Mouse (Mus musculus): Measurements from ENCODE around the gene Anp32e. TPM values are rescaled to one million over a fixed set of nuclear protein-coding genes. Genes with fewer than 3 reads are reported as not detected.
"Not testable (repeated sequence)": the region's sequence is repeated elsewhere in the genome, so short reads cannot be mapped to it uniquely, and the experiment has no call there.

The Anp32e gene
- polyA plus RNA-seq, 1 experiment: 36.6 TPM

- Histone ChIP-seq H3K27me3 (ENCODE audit: control insufficient read depth) (peaks cover 25% of the 10 kb centered on the region), H3K4me1 (ENCODE audit: control insufficient read depth) (peaks cover 40% of the 10 kb centered on the region), H3K4me3 (replicated peaks) (no peak overlapping the region), H3K9me3 (ENCODE audit: control insufficient read depth, low read length) (no peaks in the 10 kb centered on the region), H3K36me3 (ENCODE audit: control insufficient read depth) (peaks cover 8% of the 10 kb centered on the region)
- TF ChIP-seq GATA1 (IDR thresholded peaks at IDR 0.05; ENCODE audit: low read length) (no peak), TAL1 (IDR thresholded peaks at IDR 0.05; ENCODE audit: low read length) (no peak)
Measured at GRCm38 (mm10) chr3:95892066-95893052, 36.7 kb upstream of the Anp32e start.

GRCm38 (mm10) chr3:95893126-95893525 is 35.9 kb upstream of the Anp32e start:
- Histone ChIP-seq H3K4me3 (replicated peaks) (peak overlapping the region; percentile 66), H3K27me3 (ENCODE audit: control insufficient read depth) (peaks cover 20% of the 10 kb centered on the region), H3K4me1 (ENCODE audit: control insufficient read depth) (peaks cover 40% of the 10 kb centered on the region), H3K36me3 (ENCODE audit: control insufficient read depth) (peaks cover 13% of the 10 kb centered on the region), H3K9me3 (ENCODE audit: control insufficient read depth, low read length) (no peaks in the 10 kb centered on the region)
- TF ChIP-seq GATA1 (IDR thresholded peaks at IDR 0.05; ENCODE audit: low read length) (no peak), TAL1 (IDR thresholded peaks at IDR 0.05; ENCODE audit: low read length) (no peak)

DNA sequence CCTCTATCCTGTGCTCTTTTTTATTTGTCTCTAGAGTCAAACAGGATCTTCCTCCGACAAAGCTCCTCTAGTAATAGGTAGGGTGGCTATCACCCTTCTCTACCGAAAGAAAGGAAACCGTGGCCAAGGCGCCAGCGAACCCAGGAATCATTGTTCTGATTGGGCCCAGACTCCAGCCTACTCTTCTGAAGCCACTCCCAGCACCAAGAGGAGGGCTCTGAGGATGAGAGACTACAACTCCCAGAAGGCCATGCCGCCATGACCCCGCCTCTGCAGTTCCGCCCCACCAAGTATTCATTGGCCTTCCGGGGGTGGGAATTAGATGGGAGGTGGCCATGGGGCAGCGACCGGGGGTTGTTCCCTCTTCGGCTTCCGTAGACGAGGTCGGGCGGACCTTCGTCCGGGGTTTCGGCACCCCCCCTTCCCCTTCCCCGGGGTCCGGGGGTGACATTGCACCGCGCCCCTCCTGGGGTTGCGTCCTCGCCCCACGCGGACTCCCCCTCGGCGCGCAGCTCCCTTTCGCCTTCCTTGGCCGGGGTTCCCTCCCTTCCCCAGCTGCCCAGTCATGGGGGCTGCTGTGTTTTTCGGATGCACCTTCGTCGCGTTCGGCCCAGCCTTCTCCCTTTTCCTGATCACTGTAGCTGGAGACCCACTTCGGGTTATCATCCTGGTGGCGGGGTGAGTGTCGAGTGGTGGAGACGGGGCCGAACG is 35.3 kb upstream of the Anp32e start, which contains the start of gene Aph1a:
Gene Aph1a, plus strand, starts transcription at position 364 of the 711 bp plus-strand sequence.
- H3K9me3 ChIP-seq (ENCODE audit: control insufficient read depth, low read length): not testable (repeated sequence)
- H3K4me3 ChIP-seq (replicated peaks): peak within 1 kb of the TSS; percentile 72
- peaks cover 40% of the 10 kb centered on the region for H3K4me1 ChIP-seq (ENCODE audit: control insufficient read depth)
- H3K27me3 ChIP-seq (ENCODE audit: control insufficient read depth): peaks cover 20% of the 10 kb centered on the region
- H3K36me3 ChIP-seq (ENCODE audit: control insufficient read depth): peaks cover 13% of the 10 kb centered on the region

- peaks cover 20% of the 10 kb centered on the region for H3K27me3 ChIP-seq (ENCODE audit: control insufficient read depth)
Measured at GRCm38 (mm10) chr3:95894317-95895160, 34.5 kb upstream of the Anp32e start.

GRCm38 (mm10) chr3:95895501-95895900 is 33.5 kb upstream of the Anp32e start:
- H3K27me3 ChIP-seq (ENCODE audit: control insufficient read depth): peaks cover 23% of the 10 kb centered on the region
- not testable (repeated sequence) for H3K9me3 ChIP-seq (ENCODE audit: control insufficient read depth, low read length); H3K4me3 ChIP-seq (replicated peaks)
- peaks cover 40% of the 10 kb centered on the region for H3K4me1 ChIP-seq (ENCODE audit: control insufficient read depth)
- H3K36me3 ChIP-seq (ENCODE audit: control insufficient read depth): peaks cover 13% of the 10 kb centered on the region

More at GRCm38 (mm10) chr3:95894317-95895160, 34.5 kb upstream of the Anp32e start:
- TF ChIP-seq GATA1 (IDR thresholded peaks at IDR 0.05; ENCODE audit: low read length): no peak
- TF ChIP-seq TAL1 (IDR thresholded peaks at IDR 0.05; ENCODE audit: low read length): no peak
- no peaks in the 10 kb centered on the region for H3K9me3 ChIP-seq (ENCODE audit: control insufficient read depth, low read length)
- peaks cover 40% of the 10 kb centered on the region for H3K4me1 ChIP-seq (ENCODE audit: control insufficient read depth)
- peak overlapping the region; percentile 72 for H3K4me3 ChIP-seq (replicated peaks)
- H3K36me3 ChIP-seq (ENCODE audit: control insufficient read depth): peaks cover 13% of the 10 kb centered on the region

DNA sequence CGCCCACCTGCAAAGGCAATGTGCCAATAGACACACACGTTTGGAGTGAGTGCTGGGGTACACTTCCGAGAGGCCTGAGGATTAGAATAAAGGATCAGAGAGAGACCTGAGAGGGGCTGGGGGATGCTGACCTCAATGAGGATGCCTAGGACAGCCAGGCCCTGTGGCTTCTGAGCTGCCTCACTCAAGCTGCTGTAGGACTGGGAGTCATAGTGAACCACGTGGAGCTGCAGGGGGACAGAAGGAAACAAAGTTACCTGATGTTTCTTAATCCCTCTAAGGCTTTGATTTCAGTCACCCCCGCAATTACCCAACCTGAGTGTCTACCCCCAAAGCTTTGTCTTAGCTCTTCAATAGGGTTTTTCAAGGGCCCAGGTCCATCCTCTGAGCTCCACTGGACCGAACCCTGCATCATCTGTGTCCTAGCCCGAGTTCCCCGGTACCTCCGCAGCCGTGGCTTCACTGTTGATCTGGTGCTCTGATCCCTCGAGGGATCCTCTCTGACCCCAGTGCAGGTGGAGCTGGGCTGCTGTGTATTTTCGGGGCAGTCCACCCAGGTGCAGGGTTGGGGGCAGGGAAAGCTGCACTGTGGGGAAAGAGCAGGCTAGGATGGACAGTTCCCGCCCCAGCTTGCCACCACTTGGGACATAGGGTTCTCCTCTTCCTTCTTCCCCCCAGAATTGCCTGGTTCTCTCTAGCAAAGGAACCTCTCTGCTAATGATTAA is 29.1 kb upstream of the Anp32e start:
- Histone ChIP-seq H3K9me3 (ENCODE audit: control insufficient read depth, low read length) (peaks cover 8% of the 10 kb centered on the region; the same call in 1 of the 2 replicates), H3K36me3 (ENCODE audit: control insufficient read depth) (peaks cover 13% of the 10 kb centered on the region), H3K27me3 (ENCODE audit: control insufficient read depth) (peaks cover 48% of the 10 kb centered on the region), H3K4me3 (replicated peaks) (no peak overlapping the region), H3K4me1 (ENCODE audit: control insufficient read depth) (peaks cover 12% of the 10 kb centered on the region)
- TF ChIP-seq TAL1 (IDR thresholded peaks at IDR 0.05; ENCODE audit: low read length) (no peak), GATA1 (IDR thresholded peaks at IDR 0.05; ENCODE audit: low read length) (no peak)

GRCm38 (mm10) chr3:95901616-95902372 is 27.3 kb upstream of the Anp32e start:
- TF ChIP-seq GATA1 (IDR thresholded peaks at IDR 0.05; ENCODE audit: low read length): no peak
- no peak for TF ChIP-seq TAL1 (IDR thresholded peaks at IDR 0.05; ENCODE audit: low read length)
- peaks cover 12% of the 10 kb centered on the region for H3K4me1 ChIP-seq (ENCODE audit: control insufficient read depth)
- H3K27me3 ChIP-seq (ENCODE audit: control insufficient read depth): peaks cover 67% of the 10 kb centered on the region
- H3K4me3 ChIP-seq (replicated peaks): no peak overlapping the region
- H3K36me3 ChIP-seq (ENCODE audit: control insufficient read depth): peaks cover 5% of the 10 kb centered on the region
- H3K9me3 ChIP-seq (ENCODE audit: control insufficient read depth, low read length): peaks cover 11% of the 10 kb centered on the region; the same call in 1 of the 2 replicates

DNA sequence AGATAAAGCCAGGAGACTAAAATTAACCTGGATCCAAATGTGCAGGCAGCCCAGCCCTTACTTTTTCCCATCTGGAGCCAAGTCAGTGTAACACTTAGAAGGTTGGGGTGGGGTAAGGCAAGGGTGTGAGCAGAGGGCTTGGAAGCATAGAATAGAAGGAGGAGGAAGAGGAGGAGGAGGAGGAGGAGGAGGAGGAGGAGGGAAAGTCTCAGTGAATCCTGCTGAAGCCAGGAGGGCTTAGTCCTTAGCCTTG is 26.7 kb upstream of the Anp32e start:
- Histone ChIP-seq H3K9me3 (ENCODE audit: control insufficient read depth, low read length) (peaks cover 11% of the 10 kb centered on the region; the same call in 1 of the 2 replicates), H3K36me3 (ENCODE audit: control insufficient read depth) (peaks cover 5% of the 10 kb centered on the region), H3K4me1 (ENCODE audit: control insufficient read depth) (peaks cover 15% of the 10 kb centered on the region), H3K4me3 (replicated peaks) (no peak overlapping the region), H3K27me3 (ENCODE audit: control insufficient read depth) (peaks cover 72% of the 10 kb centered on the region)
- no peak for TF ChIP-seq GATA1 (IDR thresholded peaks at IDR 0.05; ENCODE audit: low read length)
